Mouse (Mus musculus) midbrain, postnatal 0 days (tissue): ENCODE data around the gene Adk. TPM values are rescaled to one million over a fixed set of nuclear protein-coding genes. Genes with fewer than 3 reads are reported as not detected.

ENCODE experiments used
- ATAC-seq: fragments of 200-750 bp; cut with Nextera tagmentation; 2 replicates; pipeline ENCODE4 v1.8.0; 2017; ENCODE audit warnings: moderate number of reproducible peaks, mild to moderate bottlenecking, moderate TSS enrichment, moderate library complexity; ENCODE audit not compliant: low FRiP score
- DNase-seq: peaks from one replicate; pipeline ENCODE4 v3.0.0-alpha.2; 2015; ENCODE audit warnings: low spot score
- H3K27ac ChIP-seq: fragments of 300-500 bp; sonication (generic); 2 replicates; pipeline ENCODE4 v1.5.1; 2014; ENCODE audit warnings: low read depth, mild to moderate bottlenecking, low read length, mixed read lengths
- H3K27me3 ChIP-seq: fragments of 300-500 bp; sonication (generic); 2 replicates; pipeline ENCODE4 v1.6.1; 2014; ENCODE audit warnings: low read length, control low read depth, mixed read lengths; ENCODE audit not compliant: insufficient read depth
- H3K36me3 ChIP-seq: fragments of 300-500 bp; sonication (generic); 2 replicates; pipeline ENCODE4 v1.6.1; 2014; ENCODE audit warnings: low read length, control low read depth, mixed read lengths; ENCODE audit not compliant: insufficient read depth
- H3K4me1 ChIP-seq: fragments of 300-500 bp; sonication (generic); 2 replicates; pipeline ENCODE4 v1.6.1; 2014; ENCODE audit warnings: mild to moderate bottlenecking, control low read depth, antibody characterized with exemption, low read length, mixed read lengths; ENCODE audit not compliant: insufficient read depth
- H3K4me2 ChIP-seq: fragments of 300-500 bp; sonication (generic); 2 replicates; pipeline ENCODE4 v1.6.1; 2014; ENCODE audit warnings: low read depth, mild to moderate bottlenecking, low read length, mixed read lengths; ENCODE audit not compliant: poor library complexity, severe bottlenecking
- H3K4me3 ChIP-seq: fragments of 300-500 bp; sonication (generic); 2 replicates; pipeline ENCODE4 v1.5.1; 2014; ENCODE audit warnings: low read depth, mild to moderate bottlenecking, low read length, moderate library complexity
- H3K9ac ChIP-seq: fragments of 300-500 bp; sonication (generic); replicated peaks from 2 replicates; pipeline ENCODE4 v1.6.1; 2014; ENCODE audit warnings: mild to moderate bottlenecking, low read length, moderate library complexity, mixed read lengths; ENCODE audit not compliant: poor library complexity, severe bottlenecking
- H3K9me3 ChIP-seq: fragments of 300-500 bp; sonication (generic); 2 replicates; pipeline ENCODE4 v1.6.1; 2016; ENCODE audit warnings: low read length, control low read depth
- CTCF ChIP-seq: IDR thresholded peaks from 2 replicates; pipeline ENCODE4 v1.5.1; 2016; ENCODE audit warnings: antibody characterized with exemption, mild to moderate bottlenecking
- WGBS: fragments of 180-500 bp; shearing (Covaris S2); extraction: QIAGEN DNeasy Blood & Tissue Kit; methylation state at CpG from one replicate; pipeline ENCODE4 v1.1.7; 2014; 5-methylcytosine and 5-hydroxymethylcytosine counted together
- polyA plus RNA-seq: library from polyadenylated mRNA; unstranded; fragments of >200 nt; fragmentation: Nextera tagmentation; extraction: Ambion mirVana; gene quantifications from 2 replicates; pipeline ENCODE4 v1.2.1, GENCODE M21; 2015
- total RNA-seq: library from RNA; depleted of rRNA; stranded (reverse); fragments of >200 nt; gene quantifications from 2 replicates; pipeline ENCODE4 v1.2.3, GENCODE M21; 2014

The Adk gene
- total and polyA plus RNA-seq, 2 experiments from 2014 or later, result 25.3 to 50.6 TPM

DNA sequence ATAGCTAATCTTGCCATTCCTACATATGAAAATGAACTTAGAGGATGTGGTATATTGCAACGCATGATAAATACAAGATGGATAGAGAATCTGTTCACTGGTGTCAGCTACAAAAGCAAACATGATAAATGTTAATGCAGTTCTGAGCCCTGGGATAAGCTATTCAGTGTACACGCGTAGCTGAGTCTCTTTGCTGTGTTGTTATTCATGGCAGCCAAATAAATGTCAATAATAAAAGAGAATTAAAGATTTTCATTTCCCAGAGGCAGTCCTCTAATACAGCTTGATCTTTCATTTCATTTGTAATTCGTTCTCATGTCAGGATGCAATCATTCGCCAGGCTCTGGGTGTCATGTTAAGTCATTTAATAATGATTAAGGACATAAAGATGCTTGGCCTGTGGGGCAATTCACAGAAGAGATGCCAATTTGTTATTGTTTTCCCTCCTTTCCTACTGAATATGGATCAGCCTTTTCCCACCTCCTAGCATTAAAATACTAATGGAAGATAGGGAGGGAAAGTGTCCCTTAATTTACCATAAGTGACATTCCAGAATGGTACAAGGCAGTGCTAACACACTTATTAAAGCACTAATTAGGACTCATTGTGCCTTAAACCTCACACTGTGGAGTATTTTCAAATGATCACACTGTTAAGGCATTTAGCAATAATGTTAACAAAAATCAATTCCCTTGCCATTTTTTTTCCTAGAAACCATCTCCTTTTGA, 331.5 kb downstream of the Adk start:
- no peak for DNase-seq
- Histone ChIP-seq H3K9ac (no peak overlapping the region), H3K27me3 (no peaks in the 10 kb centered on the region), H3K4me1 (no peaks in the 10 kb centered on the region), H3K4me3 (no peak overlapping the region), H3K9me3 (no peaks in the 10 kb centered on the region), H3K36me3 (no peaks in the 10 kb centered on the region), H3K27ac (no peak overlapping the region), H3K4me2 (no peak overlapping the region)
- 40% methylated on average over 5 of the region's 5 CpGs for WGBS
- ATAC-seq, result no peak
- no peak for TF ChIP-seq CTCF

DNA sequence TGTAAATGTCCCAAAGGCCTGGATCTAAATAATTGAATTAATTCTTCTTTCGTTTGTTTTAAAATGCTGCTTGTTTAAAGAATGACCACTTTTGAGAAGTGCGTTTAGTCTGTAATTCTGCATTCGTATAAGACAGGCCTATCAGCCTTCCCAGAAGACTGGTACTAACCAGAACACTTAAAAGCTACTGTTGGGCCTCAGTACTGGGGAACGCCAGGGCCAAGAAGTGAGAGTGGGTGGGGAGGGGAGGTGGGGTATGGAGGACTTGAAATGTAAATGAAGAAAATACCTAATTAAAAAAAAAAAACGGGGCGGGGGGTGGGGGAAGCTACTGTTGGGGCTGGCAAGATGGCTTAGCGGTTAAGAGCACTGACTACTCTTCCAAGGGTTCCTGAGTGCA, 347.1 kb downstream of the Adk start:
- no peak overlapping the region for H3K4me3 ChIP-seq
- ATAC-seq (no peak), DNase-seq (no peak)
- no peaks in the 10 kb centered on the region for H3K27me3 ChIP-seq
- H3K9me3 ChIP-seq, result no peaks in the 10 kb centered on the region
- H3K27ac ChIP-seq, result no peak overlapping the region
- no peaks in the 10 kb centered on the region for H3K4me1 ChIP-seq
- 93% methylated on average over 7 of the region's 7 CpGs for WGBS
- H3K4me2 ChIP-seq, result no peak overlapping the region
- TF ChIP-seq CTCF, result no peak
- no peak overlapping the region for H3K9ac ChIP-seq
- no peaks in the 10 kb centered on the region for H3K36me3 ChIP-seq

DNA sequence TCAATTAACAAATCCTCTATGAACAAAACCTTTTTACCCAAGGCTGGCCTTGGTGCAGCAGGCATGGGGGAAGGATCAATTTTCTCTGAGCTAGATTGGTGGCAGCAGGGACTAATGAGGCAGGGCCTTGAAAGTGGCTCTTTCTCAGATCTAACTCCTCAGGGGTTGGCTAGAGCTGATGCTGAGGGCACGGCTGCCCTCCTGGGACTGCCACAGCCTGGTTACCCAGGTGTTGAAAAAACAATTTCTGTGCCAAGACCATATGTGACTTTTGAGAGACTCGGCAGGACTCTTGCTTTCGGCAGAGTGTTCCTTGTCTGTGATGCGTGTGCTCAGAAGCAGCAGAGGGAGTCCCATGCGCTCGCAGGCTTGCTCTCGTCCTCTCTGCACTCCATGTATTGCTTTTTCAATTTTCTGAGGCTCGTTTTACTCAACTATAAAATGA, 349.8 kb downstream of the Adk start:
- Histone ChIP-seq H3K9ac (no peak overlapping the region), H3K4me3 (no peak overlapping the region), H3K27me3 (no peaks in the 10 kb centered on the region), H3K4me2 (no peak overlapping the region), H3K4me1 (no peaks in the 10 kb centered on the region), H3K27ac (no peak overlapping the region), H3K36me3 (no peaks in the 10 kb centered on the region), H3K9me3 (no peaks in the 10 kb centered on the region)
- TF ChIP-seq CTCF, result no peak
- DNase-seq (peak; percentile 77), ATAC-seq (0 out of 2 replicates have a peak, but pooled peaks have one; percentile 27)
- WGBS, result 34% methylated on average over 8 of the region's 8 CpGs

DNA sequence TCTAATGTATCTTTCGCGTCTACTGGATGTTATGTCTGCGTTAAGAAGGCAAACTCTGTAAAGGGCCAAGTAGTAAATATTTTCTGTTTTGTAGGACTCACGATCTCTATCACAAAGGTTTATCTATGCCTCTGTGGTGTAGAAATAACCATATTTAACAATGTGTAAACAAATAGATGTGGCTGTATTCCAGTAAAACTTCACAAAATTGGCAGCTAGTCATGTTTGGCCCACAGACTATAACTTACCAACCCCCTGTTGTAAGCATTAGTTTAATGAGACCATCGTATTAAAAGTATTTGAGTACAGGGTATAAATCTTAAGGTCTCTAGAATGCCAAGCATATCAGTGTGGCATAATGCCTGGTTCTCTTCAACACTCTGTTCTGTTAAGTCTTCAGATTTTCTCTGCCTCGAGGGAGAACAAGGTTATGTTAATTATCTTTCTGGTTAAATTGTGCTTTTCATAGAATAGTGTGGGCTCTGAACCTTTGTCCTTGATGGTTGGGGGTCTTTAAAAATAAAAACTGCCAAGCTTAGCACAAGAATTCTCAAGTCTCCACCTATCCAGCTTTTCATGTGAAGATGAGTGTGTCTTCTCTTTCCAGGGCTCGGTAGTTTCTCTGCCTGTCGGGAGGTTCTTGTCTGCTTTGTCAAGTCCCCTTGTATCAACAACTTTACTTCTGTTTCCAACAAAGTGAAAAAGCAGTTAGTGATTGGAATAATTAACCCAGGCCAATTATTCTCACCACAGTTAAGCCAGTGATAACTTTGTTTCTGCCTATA, 350.4 kb downstream of the Adk start:
- Histone ChIP-seq H3K9me3 (no peaks in the 10 kb centered on the region), H3K4me2 (no peak overlapping the region), H3K4me1 (no peaks in the 10 kb centered on the region), H3K36me3 (no peaks in the 10 kb centered on the region), H3K27me3 (no peaks in the 10 kb centered on the region), H3K4me3 (no peak overlapping the region), H3K9ac (no peak overlapping the region), H3K27ac (no peak overlapping the region)
- DNase-seq, result no peak
- ATAC-seq, result no peak
- 52% methylated on average over 8 of the region's 8 CpGs for WGBS
- TF ChIP-seq CTCF, result no peak

DNA sequence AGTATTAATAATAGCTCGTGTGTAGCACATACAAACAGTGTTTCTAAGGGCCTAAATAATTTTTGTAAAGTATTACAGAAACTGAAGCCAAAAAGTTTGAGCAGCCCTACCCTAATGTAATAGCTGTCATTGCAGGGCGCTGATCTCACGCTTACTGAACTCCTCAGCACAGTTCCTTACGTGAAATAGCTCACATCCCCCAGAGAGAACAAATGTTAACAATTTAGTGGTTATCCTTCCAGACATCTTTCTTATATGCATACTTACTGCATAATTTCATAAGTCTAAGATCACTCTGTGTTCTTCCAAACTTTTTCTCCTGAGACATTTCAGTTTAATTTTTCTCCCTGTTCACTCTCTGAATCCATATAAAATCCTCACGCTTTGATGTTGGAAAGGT, 354.6 kb downstream of the Adk start:
- Histone ChIP-seq H3K36me3 (no peaks in the 10 kb centered on the region), H3K4me3 (no peak overlapping the region), H3K27ac (no peak overlapping the region), H3K27me3 (no peaks in the 10 kb centered on the region), H3K9ac (no peak overlapping the region), H3K4me1 (0 out of 2 replicates have a peak, but pooled peaks cover 4% of the 10 kb centered on the region), H3K4me2 (no peak overlapping the region), H3K9me3 (no peaks in the 10 kb centered on the region)
- WGBS, result 77% methylated on average over 5 of the region's 5 CpGs
- ATAC-seq (no peak), DNase-seq (no peak)
- TF ChIP-seq CTCF, result no peak

DNA sequence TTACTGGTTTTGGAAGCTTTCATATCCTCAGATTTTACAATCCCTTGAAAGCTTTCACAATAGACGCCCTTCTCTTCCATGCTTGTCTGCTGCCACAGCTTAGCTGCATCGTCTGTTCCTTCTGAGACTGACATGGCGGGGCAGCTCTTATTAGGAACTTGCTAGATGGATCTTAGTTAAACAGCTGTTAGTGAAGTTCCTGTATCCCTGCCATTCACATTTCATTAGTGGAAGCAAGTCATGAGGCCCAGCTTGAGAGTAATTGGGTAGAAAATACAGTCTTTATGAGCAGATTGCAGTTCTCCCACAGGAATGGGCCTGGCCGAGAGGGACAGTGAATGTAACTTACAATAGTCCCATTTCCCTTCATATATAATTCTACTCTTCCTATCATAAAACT, 356.5 kb downstream of the Adk start:
- TF ChIP-seq CTCF, result no peak
- Histone ChIP-seq H3K4me3 (no peak overlapping the region), H3K36me3 (no peaks in the 10 kb centered on the region), H3K9ac (no peak overlapping the region), H3K4me1 (0 out of 2 replicates have a peak, but pooled peaks cover 4% of the 10 kb centered on the region), H3K27ac (no peak overlapping the region), H3K4me2 (no peak overlapping the region), H3K9me3 (no peaks in the 10 kb centered on the region), H3K27me3 (no peaks in the 10 kb centered on the region)
- WGBS, result 64% methylated on average over 4 of the region's 4 CpGs
- ATAC-seq (no peak), DNase-seq (peak; percentile 52)
